In genomic region chr19:41816410-41816809, GRCm38 (mm10) we compare ENCODE assay signal across 10 mouse cellular contexts.
"Had no signal": no experiment of that assay in that cellular context is flagged by ENCODE, and none has a peak within 500 bp of the region (broad histone marks: within the 10 kb centered on the region; RNA-seq: fewer than 3 reads in every experiment).

No protein-coding gene starts in this region.

- H3K4me2 ChIP-seq: limb, embryonic 15.5 days; liver, embryonic 13.5 days; midbrain, embryonic 13.5 days had no signal

- H3K9me3 ChIP-seq: limb, embryonic 15.5 days; midbrain, embryonic 13.5 days had no signal

- H3K4me3 ChIP-seq: limb, embryonic 15.5 days; liver, embryonic 13.5 days; midbrain, embryonic 13.5 days had no signal

- DNase-seq: kidney, adult 2 months; kidney, postnatal 25 days; layer of hippocampus, adult 9-11 months; layer of hippocampus, postnatal 36 days; liver, embryonic 13.5 days; right cerebral cortex, postnatal 14 days; thymus, postnatal 4 days had no signal

- H3K36me3 ChIP-seq: limb, embryonic 15.5 days; liver, embryonic 13.5 days; midbrain, embryonic 13.5 days had no signal

- H3K27ac ChIP-seq: liver, embryonic 13.5 days; midbrain, embryonic 13.5 days; stomach, postnatal 0 days had no signal

- ATAC-seq: midbrain, embryonic 13.5 days had no signal

- H3K27me3 ChIP-seq: limb, embryonic 15.5 days; liver, embryonic 13.5 days; midbrain, embryonic 13.5 days had no signal

- H3K9ac ChIP-seq: limb, embryonic 15.5 days; midbrain, embryonic 13.5 days had no signal
